Mouse (Mus musculus): ENCODE data around the gene Scly.

DNA sequence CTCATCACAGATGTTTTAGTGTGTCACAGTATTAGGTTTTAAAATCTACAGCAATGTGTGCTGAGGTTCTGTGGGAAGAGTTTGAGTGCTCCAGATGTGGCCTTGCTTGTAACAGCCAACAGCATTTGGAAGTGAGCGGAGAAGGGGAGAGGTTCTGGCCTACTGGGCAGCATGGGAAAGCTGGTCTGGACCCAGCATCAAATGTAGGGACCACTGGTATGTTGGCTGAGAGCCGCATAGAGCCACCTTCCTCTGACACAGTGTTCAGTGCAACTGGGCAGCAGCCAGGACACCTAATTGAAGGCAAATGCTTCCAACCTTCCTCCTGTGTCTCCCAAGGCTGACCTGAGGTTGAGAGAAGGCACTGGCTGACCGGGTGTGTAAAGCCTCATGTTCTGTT, 3.9 kb downstream of the Scly start:
- TF ChIP-seq ZNF384 (IDR thresholded peaks at IDR 0.05; ENCODE audit: low read depth, low read length) (no peak), HCFC1 (IDR thresholded peaks at IDR 0.05; ENCODE audit: borderline replicate concordance, insufficient read depth, low read length) (no peak), CHD2 (IDR thresholded peaks at IDR 0.05; ENCODE audit: low read depth, low read length) (no peak), MAFK (IDR thresholded peaks at IDR 0.05; ENCODE audit: insufficient read depth, low read depth, low read length) (no peak), ZC3H11A (IDR thresholded peaks at IDR 0.05; ENCODE audit: borderline replicate concordance, low read depth, low read length) (no peak)
